Mouse (Mus musculus): Measurements from ENCODE around the gene Ahdc1. TPM values are rescaled to one million over a fixed set of nuclear protein-coding genes. Genes with fewer than 3 reads are reported as not detected.

Gene Ahdc1
- total and polyA plus RNA-seq, 3 experiments: 2.5 to 8.8 TPM; not detected in 1

DNA sequence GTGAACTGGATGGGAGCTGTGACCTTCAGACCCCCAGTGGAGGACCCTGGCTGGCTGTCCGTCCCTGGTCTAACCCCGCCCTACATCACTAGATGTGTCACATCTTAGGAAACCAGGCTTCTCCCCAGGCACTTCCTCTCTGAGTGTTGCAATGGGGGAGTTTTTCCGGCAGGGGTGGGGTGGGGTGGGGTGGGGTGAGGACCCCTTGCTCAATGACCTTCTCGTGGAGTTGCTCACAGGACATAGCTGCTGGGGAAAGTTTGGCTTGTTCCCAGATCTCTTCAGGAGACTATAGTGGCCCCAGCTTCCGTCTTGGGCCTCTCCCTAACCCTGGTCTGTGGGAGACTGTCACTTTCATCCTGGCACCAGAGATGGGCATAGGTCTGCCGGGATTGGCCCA, 28.1 kb upstream of the Ahdc1 start:
- Histone ChIP-seq H3K36me3 (ENCODE audit: control insufficient read depth in 1 of 2, insufficient read depth in 2 of 2, low read length in 2 of 2) (no peaks in the 10 kb centered on the region), H3K27ac (ENCODE audit: control insufficient read depth, low read depth, low read length) (no peak overlapping the region), H3K27me3 (ENCODE audit: control insufficient read depth in 1 of 2, insufficient read depth in 2 of 2, low read length in 2 of 2) (peaks cover 0 to 7% of the 10 kb centered on the region in 2 experiments; a peak in 3 of 4 replicates), H3K9ac (ENCODE audit: control insufficient read depth, low read depth, low read length, poor library complexity, severe bottlenecking) (no peak overlapping the region), H3K4me3 (ENCODE audit: control insufficient read depth in 1 of 2, insufficient read depth in 1 of 2, low read depth in 2 of 2, low read length in 2 of 2) (no peak overlapping the region), H3K79me2 (ENCODE audit: control insufficient read depth, insufficient read depth, low read length, poor library complexity) (no peaks in the 10 kb centered on the region), H3K4me1 (ENCODE audit: control insufficient read depth in 1 of 2, insufficient read depth in 2 of 2, low read length in 2 of 2) (no peaks in the 10 kb centered on the region), H3K9me3 (replicated peaks; ENCODE audit: insufficient read depth, low read length) (no peaks in the 10 kb centered on the region)
- TF ChIP-seq ETS1 (IDR thresholded peaks at IDR 0.05; ENCODE audit: low read depth, low read length) (no peak), KAT2A (conservative IDR thresholded peaks at IDR 0.05; ENCODE audit: low read depth, low read length) (no peak), POLR2AphosphoS2 (IDR thresholded peaks at IDR 0.05; ENCODE audit: low read length) (no peak), MAX (IDR thresholded peaks at IDR 0.05; ENCODE audit: low read length) (no peak), BHLHE40 (IDR thresholded peaks at IDR 0.05; ENCODE audit: borderline replicate concordance, low read depth, low read length) (no peak), NRF1 (IDR thresholded peaks at IDR 0.05; ENCODE audit: insufficient read depth, low read depth, low read length, poor library complexity, severe bottlenecking) (no peak), HCFC1 (IDR thresholded peaks at IDR 0.05; ENCODE audit: low read depth, low read length) (no peak)
- DNase-seq (ENCODE audit: low read depth, low spot score): no peak

DNA sequence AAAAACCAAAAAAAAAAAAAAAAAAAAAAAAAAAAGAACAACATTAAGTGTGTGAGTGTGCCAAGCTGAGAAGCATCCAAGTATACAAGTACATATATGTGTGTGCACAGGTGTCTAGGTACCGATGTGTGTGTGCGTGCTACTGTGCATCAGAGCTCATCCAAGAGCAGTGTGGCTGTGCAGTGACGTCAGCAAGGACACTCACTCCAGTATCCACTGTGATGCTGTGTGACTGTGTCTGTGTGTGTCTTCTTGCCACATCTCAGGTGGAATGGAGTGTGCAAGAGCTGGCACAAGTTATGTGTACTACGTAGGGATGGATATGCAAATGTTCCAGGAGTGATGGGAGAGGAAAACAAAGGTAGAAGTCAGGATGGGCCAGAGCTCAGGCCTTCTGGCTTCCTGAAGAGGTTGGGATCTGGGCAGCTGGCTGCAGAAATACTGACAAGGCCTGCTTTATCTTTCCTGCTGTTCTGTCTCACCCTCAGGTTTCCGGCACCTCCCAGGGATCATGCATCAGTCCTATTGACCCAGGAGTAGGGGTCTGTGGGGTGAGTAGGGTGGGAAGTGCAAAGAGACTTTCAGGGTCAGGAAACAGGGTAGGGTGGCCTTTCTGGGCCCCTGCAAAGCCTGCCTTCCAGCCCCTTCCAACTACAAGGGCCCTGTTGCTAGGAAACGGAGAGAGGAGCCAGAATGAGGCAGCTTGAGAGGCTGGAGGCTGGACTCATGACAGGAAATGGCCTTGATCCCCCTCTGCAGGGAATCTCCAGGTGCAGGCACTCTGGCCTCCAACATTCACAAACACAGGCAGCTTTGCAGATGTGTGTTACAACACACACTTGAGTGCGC, 27.2 kb upstream of the Ahdc1 start:
- Histone ChIP-seq H3K4me1 (ENCODE audit: control insufficient read depth in 1 of 2, insufficient read depth in 2 of 2, low read length in 2 of 2) (0 out of 4 replicates have a peak, but pooled peaks cover 0 to 4% of the 10 kb centered on the region in 2 experiments), H3K9ac (ENCODE audit: control insufficient read depth, low read depth, low read length, poor library complexity, severe bottlenecking) (no peak overlapping the region), H3K27me3 (ENCODE audit: control insufficient read depth in 1 of 2, insufficient read depth in 2 of 2, low read length in 2 of 2) (peaks cover 0 to 7% of the 10 kb centered on the region in 2 experiments; a peak in 3 of 4 replicates), H3K4me3 (ENCODE audit: control insufficient read depth in 1 of 2, insufficient read depth in 1 of 2, low read depth in 2 of 2, low read length in 2 of 2) (no peak overlapping the region), H3K79me2 (ENCODE audit: control insufficient read depth, insufficient read depth, low read length, poor library complexity) (no peaks in the 10 kb centered on the region), H3K36me3 (ENCODE audit: control insufficient read depth in 1 of 2, insufficient read depth in 2 of 2, low read length in 2 of 2) (no peaks in the 10 kb centered on the region), H3K9me3 (replicated peaks; ENCODE audit: insufficient read depth, low read length) (no peaks in the 10 kb centered on the region), H3K27ac (ENCODE audit: control insufficient read depth, low read depth, low read length) (no peak overlapping the region)
- TF ChIP-seq MYB (IDR thresholded peaks at IDR 0.05; ENCODE audit: low read depth, low read length) (no peak), UBTF (IDR thresholded peaks at IDR 0.05; ENCODE audit: borderline replicate concordance, insufficient read depth, low read depth, low read length) (no peak), MAZ (IDR thresholded peaks at IDR 0.05; ENCODE audit: low read depth, low read length) (no peak), NRF1 (IDR thresholded peaks at IDR 0.05; ENCODE audit: insufficient read depth, low read depth, low read length, poor library complexity, severe bottlenecking) (no peak), BHLHE40 (IDR thresholded peaks at IDR 0.05; ENCODE audit: borderline replicate concordance, low read depth, low read length) (no peak), RAD21 (IDR thresholded peaks at IDR 0.05; ENCODE audit: low read depth, low read length) (no peak), POLR2AphosphoS5 (IDR thresholded peaks at IDR 0.05; ENCODE audit: borderline replicate concordance, low read depth, low read length) (no peak), ZKSCAN1 (IDR thresholded peaks at IDR 0.05; ENCODE audit: low read depth, low read length) (no peak), RCOR1 (IDR thresholded peaks at IDR 0.05; ENCODE audit: low read depth, low read length) (no peak), USF1 (IDR thresholded peaks at IDR 0.05; ENCODE audit: low read depth, low read length) (no peak), MXI1 (IDR thresholded peaks at IDR 0.05; ENCODE audit: low read depth, low read length) (no peak), JUND (IDR thresholded peaks at IDR 0.05; ENCODE audit: low read depth, low read length) (no peak)
- DNase-seq (ENCODE audit: low read depth, low spot score): no peak

Data from MEL (cell line).